Mouse (Mus musculus): ENCODE data around the gene Jmjd4. TPM values are rescaled to one million over a fixed set of nuclear protein-coding genes. Genes with fewer than 3 reads are reported as not detected.
A peak's percentile ranks its signal among the peaks of the same experiment; 100 is the strongest.

Gene Jmjd4
- polyA plus RNA-seq, 1 experiment from 2014 or later, result 18.9 TPM

- WGBS, result 100% methylated on average over 2 of the region's 2 CpGs
- Histone ChIP-seq H3K36me3 (ENCODE audit: control insufficient read depth, insufficient read depth, low read length) (peaks cover 24% of the 10 kb centered on the region), H3K27me3 (replicated peaks; ENCODE audit: control insufficient read depth, insufficient read depth, low read length) (no peaks in the 10 kb centered on the region), H3K4me3 (ENCODE audit: low read length) (no peak overlapping the region), H3K9ac (ENCODE audit: low read depth, low read length) (no peak overlapping the region), H3K4me2 (ENCODE audit: low read length) (no peak overlapping the region), H3K9me3 (ENCODE audit: control insufficient read depth, low read length) (no peaks in the 10 kb centered on the region), H3K27ac (ENCODE audit: low read depth, low read length) (no peak overlapping the region), H3K4me1 (ENCODE audit: control insufficient read depth, insufficient read depth, low read depth, low read length) (no peaks in the 10 kb centered on the region)
- ATAC-seq, result no peak
Measured at GRCm38 (mm10) chr11:59456346-59456745, 6.5 kb downstream of the Jmjd4 start.

GRCm38 (mm10) chr11:59456891-59457290 is 7.0 kb downstream of the Jmjd4 start:
- Histone ChIP-seq H3K27ac (ENCODE audit: low read depth, low read length) (no peak overlapping the region), H3K4me3 (ENCODE audit: low read length) (no peak overlapping the region), H3K4me1 (ENCODE audit: control insufficient read depth, insufficient read depth, low read depth, low read length) (no peaks in the 10 kb centered on the region), H3K27me3 (replicated peaks; ENCODE audit: control insufficient read depth, insufficient read depth, low read length) (no peaks in the 10 kb centered on the region), H3K9me3 (ENCODE audit: control insufficient read depth, low read length) (no peaks in the 10 kb centered on the region), H3K9ac (ENCODE audit: low read depth, low read length) (no peak overlapping the region), H3K36me3 (ENCODE audit: control insufficient read depth, insufficient read depth, low read length) (peaks cover 27% of the 10 kb centered on the region), H3K4me2 (ENCODE audit: low read length) (no peak overlapping the region)
- WGBS, result 90% methylated on average over 2 of the region's 2 CpGs
- no peak for ATAC-seq

GRCm38 (mm10) chr11:59458973-59459372 is 9.1 kb downstream of the Jmjd4 start:
- no peak for ATAC-seq
- Histone ChIP-seq H3K9ac (ENCODE audit: low read depth, low read length) (no peak overlapping the region), H3K27ac (ENCODE audit: low read depth, low read length) (no peak overlapping the region; the same call in 1 of the 2 replicates), H3K9me3 (ENCODE audit: control insufficient read depth, low read length) (peaks cover 16% of the 10 kb centered on the region), H3K36me3 (ENCODE audit: control insufficient read depth, insufficient read depth, low read length) (peaks cover 43% of the 10 kb centered on the region), H3K4me3 (ENCODE audit: low read length) (no peak overlapping the region), H3K4me1 (ENCODE audit: control insufficient read depth, insufficient read depth, low read depth, low read length) (no peaks in the 10 kb centered on the region), H3K27me3 (replicated peaks; ENCODE audit: control insufficient read depth, insufficient read depth, low read length) (no peaks in the 10 kb centered on the region), H3K4me2 (ENCODE audit: low read length) (no peak overlapping the region)
- WGBS, result 59% methylated on average over 5 of the region's 5 CpGs

- Histone ChIP-seq H3K4me1 (ENCODE audit: control insufficient read depth, insufficient read depth, low read depth, low read length) (no peaks in the 10 kb centered on the region), H3K4me2 (ENCODE audit: low read length) (no peak overlapping the region), H3K27ac (ENCODE audit: low read depth, low read length) (no peak overlapping the region), H3K4me3 (ENCODE audit: low read length) (no peak overlapping the region), H3K9me3 (ENCODE audit: control insufficient read depth, low read length) (peaks cover 17% of the 10 kb centered on the region), H3K27me3 (replicated peaks; ENCODE audit: control insufficient read depth, insufficient read depth, low read length) (no peaks in the 10 kb centered on the region), H3K36me3 (ENCODE audit: control insufficient read depth, insufficient read depth, low read length) (peaks cover 41% of the 10 kb centered on the region), H3K9ac (ENCODE audit: low read depth, low read length) (no peak overlapping the region)
- no peak for ATAC-seq
- 95% methylated on average over 2 of the region's 2 CpGs for WGBS
Measured at GRCm38 (mm10) chr11:59460459-59460858, 10.6 kb downstream of the Jmjd4 start.

GRCm38 (mm10) chr11:59471413-59472325 is 21.8 kb downstream of the Jmjd4 start:
- peak; percentile 88 for ATAC-seq
- peak overlapping the region; percentile 92 for H3K9ac ChIP-seq (ENCODE audit: low read depth, low read length)
- H3K36me3 ChIP-seq (ENCODE audit: control insufficient read depth, insufficient read depth, low read length), result no peaks in the 10 kb centered on the region
- WGBS, result 7% methylated on average over 37 of the region's 37 CpGs
- no peaks in the 10 kb centered on the region for H3K27me3 ChIP-seq (replicated peaks; ENCODE audit: control insufficient read depth, insufficient read depth, low read length)
- peak overlapping the region; percentile 80 for H3K4me2 ChIP-seq (ENCODE audit: low read length)
- H3K4me1 ChIP-seq (ENCODE audit: control insufficient read depth, insufficient read depth, low read depth, low read length), result peaks cover 6% of the 10 kb centered on the region
- no peaks in the 10 kb centered on the region for H3K9me3 ChIP-seq (ENCODE audit: control insufficient read depth, low read length)
- H3K4me3 ChIP-seq (ENCODE audit: low read length), result peak overlapping the region; percentile 82
- H3K27ac ChIP-seq (ENCODE audit: low read depth, low read length), result peak overlapping the region; percentile 77

- Histone ChIP-seq H3K27ac (ENCODE audit: low read depth, low read length) (peak within 1 kb of the TSS; percentile 77), H3K27me3 (replicated peaks; ENCODE audit: control insufficient read depth, insufficient read depth, low read length) (no peaks in the 10 kb centered on the region), H3K4me2 (ENCODE audit: low read length) (peak within 1 kb of the TSS; percentile 80), H3K4me1 (ENCODE audit: control insufficient read depth, insufficient read depth, low read depth, low read length) (peaks cover 6% of the 10 kb centered on the region), H3K9ac (ENCODE audit: low read depth, low read length) (peak within 1 kb of the TSS; percentile 92), H3K9me3 (ENCODE audit: control insufficient read depth, low read length) (no peaks in the 10 kb centered on the region), H3K4me3 (ENCODE audit: low read length) (peak within 1 kb of the TSS; percentile 82), H3K36me3 (ENCODE audit: control insufficient read depth, insufficient read depth, low read length) (no peaks in the 10 kb centered on the region)
- under 1% methylated on average over 19 of the region's 19 CpGs for WGBS
- peak; percentile 98 for ATAC-seq
Measured at GRCm38 (mm10) chr11:59472326-59472677, 22.5 kb downstream of the Jmjd4 start, which contains the start of gene Zfp867. TSS of gene Zfp867 (minus strand) at chr11:59472474.

GRCm38 (mm10) chr11:59477240-59477639 is 27.4 kb downstream of the Jmjd4 start:
- Histone ChIP-seq H3K4me3 (ENCODE audit: low read length) (no peak overlapping the region), H3K4me2 (ENCODE audit: low read length) (no peak overlapping the region), H3K36me3 (ENCODE audit: control insufficient read depth, insufficient read depth, low read length) (no peaks in the 10 kb centered on the region), H3K27me3 (replicated peaks; ENCODE audit: control insufficient read depth, insufficient read depth, low read length) (no peaks in the 10 kb centered on the region), H3K9ac (ENCODE audit: low read depth, low read length) (no peak overlapping the region), H3K27ac (ENCODE audit: low read depth, low read length) (no peak overlapping the region), H3K4me1 (ENCODE audit: control insufficient read depth, insufficient read depth, low read depth, low read length) (no peaks in the 10 kb centered on the region), H3K9me3 (ENCODE audit: control insufficient read depth, low read length) (no peaks in the 10 kb centered on the region)
- 60% methylated on average over 6 of the region's 6 CpGs for WGBS
- no peak for ATAC-seq

- H3K4me2 ChIP-seq (ENCODE audit: low read length), result no peak overlapping the region
- H3K4me1 ChIP-seq (ENCODE audit: control insufficient read depth, insufficient read depth, low read depth, low read length), result no peaks in the 10 kb centered on the region
- H3K4me3 ChIP-seq (ENCODE audit: low read length), result no peak overlapping the region
- H3K27ac ChIP-seq (ENCODE audit: low read depth, low read length), result no peak overlapping the region
- peaks cover 11% of the 10 kb centered on the region for H3K36me3 ChIP-seq (ENCODE audit: control insufficient read depth, insufficient read depth, low read length)
- no peaks in the 10 kb centered on the region for H3K27me3 ChIP-seq (replicated peaks; ENCODE audit: control insufficient read depth, insufficient read depth, low read length)
- H3K9ac ChIP-seq (ENCODE audit: low read depth, low read length), result no peak overlapping the region
- WGBS, result 12% methylated on average over 2 of the region's 2 CpGs
- no peak for ATAC-seq
- no peaks in the 10 kb centered on the region for H3K9me3 ChIP-seq (ENCODE audit: control insufficient read depth, low read length)
Measured at GRCm38 (mm10) chr11:59483212-59483611, 33.4 kb downstream of the Jmjd4 start.

- H3K27ac ChIP-seq (ENCODE audit: low read depth, low read length), result no peak overlapping the region
- H3K36me3 ChIP-seq (ENCODE audit: control insufficient read depth, insufficient read depth, low read length), result peaks cover 11% of the 10 kb centered on the region
- no peak overlapping the region for H3K4me3 ChIP-seq (ENCODE audit: low read length)
- H3K9ac ChIP-seq (ENCODE audit: low read depth, low read length), result no peak overlapping the region
- WGBS, result 57% methylated on average over 2 of the region's 2 CpGs
- H3K9me3 ChIP-seq (ENCODE audit: control insufficient read depth, low read length), result no peaks in the 10 kb centered on the region
- no peaks in the 10 kb centered on the region for H3K27me3 ChIP-seq (replicated peaks; ENCODE audit: control insufficient read depth, insufficient read depth, low read length)
- H3K4me2 ChIP-seq (ENCODE audit: low read length), result no peak overlapping the region
- no peaks in the 10 kb centered on the region for H3K4me1 ChIP-seq (ENCODE audit: control insufficient read depth, insufficient read depth, low read depth, low read length)
- no peak for ATAC-seq
Measured at GRCm38 (mm10) chr11:59485641-59486040, 35.8 kb downstream of the Jmjd4 start.
